Mouse (Mus musculus) CH12F3 (cell line): ENCODE data around the gene Eif2s2.

Experiments
- in situ Hi-C: fragments of 300-500 bp; cut with MboI; formaldehyde crosslinking; loops from 2 replicates; pipeline ENCODE4 v1.14.3; 2020; ENCODE audit warnings: low sequenced_read_pairs

The Eif2s2 gene

GRCm38 (mm10) chr2:154893548-154893947 is 813 bp upstream of the Eif2s2 start:
- in situ Hi-C loops, result no loop called here

DNA sequence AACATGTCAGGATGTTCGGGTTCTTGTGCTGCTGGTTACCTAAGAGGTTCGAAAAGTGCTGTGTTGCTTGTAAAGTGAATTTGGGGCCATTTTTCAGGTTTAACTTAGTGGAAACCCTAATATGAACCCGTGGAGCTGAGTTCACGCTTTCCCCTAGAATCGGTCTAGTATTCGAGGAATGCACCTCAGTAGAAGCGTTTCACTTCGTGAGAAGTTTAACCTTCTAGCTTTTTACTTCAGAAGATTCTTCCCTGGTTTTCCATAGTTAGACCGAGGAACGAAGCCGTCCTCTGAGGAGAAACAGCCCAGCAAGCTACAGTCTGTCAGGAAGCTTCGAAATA is 280 bp upstream of the Eif2s2 start:
- in situ Hi-C loops, result no loop called here

- in situ Hi-C loops, result no loop called here
Observed at GRCm38 (mm10) chr2:154891585-154891984, 1.1 kb downstream of the Eif2s2 start.

DNA sequence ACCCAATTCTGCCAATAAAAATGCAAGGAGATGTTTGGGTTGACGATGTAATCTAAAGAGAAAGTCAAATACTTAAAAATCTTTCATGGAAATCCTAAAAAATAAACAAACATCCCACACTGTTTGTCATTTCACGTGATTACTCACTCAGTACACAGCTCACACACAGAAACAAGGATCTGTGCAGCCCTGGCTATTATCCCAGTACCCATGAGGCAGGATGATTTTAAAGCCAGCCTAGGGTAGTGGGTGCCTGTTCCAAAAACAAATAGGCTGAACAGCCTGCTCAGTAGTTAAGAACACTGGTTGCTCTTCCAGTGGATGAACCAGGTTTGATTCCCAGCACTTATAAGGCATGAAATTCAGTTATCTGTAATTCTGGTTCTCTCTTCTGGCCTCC is 16.1 kb downstream of the Eif2s2 start:
- in situ Hi-C loops, result no loop called here

DNA sequence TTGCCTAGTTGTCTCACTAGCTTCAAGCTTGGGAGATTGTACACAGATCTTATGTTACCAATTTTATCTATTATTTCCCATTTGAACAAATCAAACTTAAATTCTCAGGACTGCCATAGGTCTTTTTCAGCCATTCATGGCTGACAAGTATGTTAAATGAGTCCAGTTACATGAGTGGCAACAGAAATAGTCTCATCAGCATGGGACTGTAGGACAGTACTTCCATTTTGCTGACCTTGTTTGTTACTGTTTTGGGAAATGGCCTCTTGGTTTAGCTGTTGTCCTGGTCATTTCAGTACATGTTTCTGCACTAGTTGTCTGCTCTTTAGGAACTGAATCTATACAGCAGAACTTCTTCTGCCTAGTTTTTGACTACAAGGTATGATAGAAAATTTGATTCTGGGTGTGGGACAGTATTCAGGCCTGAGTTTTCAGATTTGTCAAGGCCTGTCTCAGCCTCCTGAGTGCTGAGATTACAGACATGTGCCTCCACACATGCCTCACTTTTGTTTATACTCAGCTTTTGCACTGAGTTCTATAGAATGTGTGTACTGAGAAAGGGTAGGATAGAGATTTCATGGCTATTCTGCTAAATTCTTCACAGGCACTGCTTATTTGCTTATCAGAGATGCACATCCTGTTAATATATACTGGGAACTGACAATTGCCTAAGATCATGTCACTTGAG is 22.6 kb downstream of the Eif2s2 start:
- in situ Hi-C loops, result no loop called here

DNA sequence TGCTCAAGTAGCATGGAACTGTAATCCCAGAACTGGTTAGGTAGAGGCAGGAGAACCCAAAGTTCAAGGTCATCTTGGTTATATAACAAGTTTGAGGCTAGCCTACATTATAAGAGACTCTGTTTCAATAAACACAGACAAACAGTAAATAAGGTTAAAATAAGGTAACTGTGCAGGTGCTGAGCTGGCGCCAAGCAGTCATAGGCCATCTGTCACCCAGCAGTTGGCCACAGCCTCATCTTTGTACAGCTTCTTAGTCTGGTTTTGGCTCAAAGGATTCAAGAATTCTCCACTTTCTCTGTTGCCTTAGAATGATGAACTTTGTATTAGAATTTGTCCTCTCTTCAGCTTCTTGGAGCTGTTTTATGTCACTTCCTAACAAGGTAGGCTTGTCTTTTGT is 24.6 kb downstream of the Eif2s2 start:
- in situ Hi-C loops, result no loop called here

GRCm38 (mm10) chr2:154865696-154866095 is 27.0 kb downstream of the Eif2s2 start:
- in situ Hi-C loops, result no loop called here

DNA sequence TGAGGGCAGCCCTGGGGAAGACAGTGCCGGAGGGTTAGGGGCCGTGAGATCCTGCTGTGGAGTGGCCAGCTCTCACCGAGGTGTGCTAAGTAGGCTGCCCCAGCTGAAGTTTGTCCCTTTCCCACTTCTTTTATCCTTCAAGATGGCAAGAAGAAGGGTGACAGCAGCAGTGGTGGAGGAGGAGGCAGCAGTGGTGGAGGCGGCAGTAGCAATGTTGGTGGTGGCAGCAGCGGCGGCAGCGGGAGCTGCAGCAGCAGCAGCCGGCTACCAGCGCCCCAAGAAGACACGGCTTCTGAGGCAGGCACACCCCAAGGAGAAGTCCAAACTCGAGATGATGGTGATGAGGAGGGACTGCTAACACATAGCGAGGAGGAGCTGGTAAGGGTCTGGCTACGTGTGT is 29.1 kb downstream of the Eif2s2 start:
- in situ Hi-C loops, result no loop called here

GRCm38 (mm10) chr2:154855383-154855782 is 37.4 kb downstream of the Eif2s2 start:
- in situ Hi-C loops, result loop anchor here (5.0 kb wide), 1 partner anchor 148 kb away; no protein-coding TSS in a partner anchor

GRCm38 (mm10) chr2:154848086-154848485 is 44.6 kb downstream of the Eif2s2 start:
- in situ Hi-C loops, result no loop called here

DNA sequence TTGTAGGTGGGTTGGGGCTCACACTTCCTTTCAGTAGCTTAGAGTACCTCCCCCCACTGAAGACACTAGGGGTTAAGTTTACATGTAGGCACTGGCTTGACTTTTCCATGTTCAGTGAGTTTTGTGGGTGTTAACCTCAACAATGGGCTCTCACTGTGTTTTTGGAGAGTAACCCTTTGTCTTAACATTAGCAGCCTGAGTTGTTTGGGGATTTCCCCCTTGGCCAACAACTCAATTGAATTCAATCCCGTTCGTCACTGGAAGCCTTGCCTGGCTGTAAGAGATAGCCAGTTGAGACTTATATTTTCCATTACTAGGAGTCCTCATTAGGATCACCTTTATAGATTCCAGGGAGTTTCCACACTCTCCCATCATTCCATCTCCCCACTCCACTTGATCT is 56.2 kb downstream of the Eif2s2 start:
- in situ Hi-C loops, result no loop called here

DNA sequence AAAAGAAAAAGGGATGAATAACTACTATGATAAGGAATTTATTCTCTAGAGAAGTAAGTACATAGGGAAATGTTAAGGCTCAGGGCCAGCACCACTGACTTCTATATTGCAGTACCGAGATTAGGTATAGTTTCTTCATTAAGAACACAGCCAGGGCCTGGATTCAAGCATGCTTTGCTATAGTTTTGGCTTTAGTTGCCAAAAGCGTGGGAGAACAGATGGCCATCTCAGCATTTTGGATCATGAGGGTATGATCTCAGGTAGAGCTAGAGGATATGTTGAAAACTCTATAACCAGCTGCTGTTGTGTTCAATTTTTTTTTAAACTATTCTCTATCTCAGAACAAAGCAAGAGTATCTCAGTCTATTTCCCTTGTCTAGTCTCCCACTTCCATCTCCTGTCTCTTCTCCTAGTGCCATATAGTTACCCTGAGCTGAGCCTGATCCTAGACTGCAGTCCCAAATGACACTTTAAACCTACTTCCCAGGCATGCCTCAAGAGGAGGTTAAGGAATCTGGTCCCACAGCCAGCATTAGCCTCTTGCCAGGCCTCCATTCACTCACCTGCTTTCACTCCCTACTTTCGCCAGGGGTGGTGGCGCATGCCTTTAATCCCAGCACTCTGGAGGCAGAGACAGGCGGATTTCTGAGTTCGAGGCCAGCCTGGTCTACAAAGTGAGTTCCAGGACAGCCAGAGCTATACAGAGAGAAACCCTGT is 58.4 kb downstream of the Eif2s2 start:
- in situ Hi-C loops, result no loop called here

GRCm38 (mm10) chr2:154832471-154832870 is 60.3 kb downstream of the Eif2s2 start:
- in situ Hi-C loops, result no loop called here

- in situ Hi-C loops, result no loop called here
Observed at GRCm38 (mm10) chr2:154827521-154827920, 65.2 kb downstream of the Eif2s2 start.

- in situ Hi-C loops, result no loop called here
Observed at GRCm38 (mm10) chr2:154826054-154826538, 66.6 kb downstream of the Eif2s2 start.
